Mouse (Mus musculus) gastrocnemius, adult 18-20 months (tissue): Measurements from ENCODE around the gene Pde9a. TPM values are rescaled to one million over a fixed set of nuclear protein-coding genes. Genes with fewer than 3 reads are reported as not detected.

Source experiments
- DNase-seq: peaks from one replicate; pipeline ENCODE4 v3.0.0; 2021; ENCODE audit warnings: low spot score
- total RNA-seq, 2 experiments: library from RNA; stranded (reverse); gene quantifications; 2 replicates each; pipeline ENCODE4 v1.2.3; 2021

Gene Pde9a
- total RNA-seq, 2 experiments from 2014 or later = 1.00 to 1.6 TPM

- DNase-seq = no peak
Measured at GRCm38 (mm10) chr17:31466854-31467253, 80.8 kb downstream of the Pde9a start.

- DNase-seq = no peak
Measured at GRCm38 (mm10) chr17:31468496-31468895, 82.5 kb downstream of the Pde9a start.

- no peak for DNase-seq
Measured at GRCm38 (mm10) chr17:31470766-31471418, 84.9 kb downstream of the Pde9a start.

- DNase-seq = no peak
Measured at GRCm38 (mm10) chr17:31474388-31474787, 88.4 kb downstream of the Pde9a start.

- DNase-seq = no peak
Measured at GRCm38 (mm10) chr17:31478606-31479005, 92.6 kb downstream of the Pde9a start.

GRCm38 (mm10) chr17:31479108-31479844 is 93.3 kb downstream of the Pde9a start:
- DNase-seq = no peak

GRCm38 (mm10) chr17:31486616-31487198 is 100.7 kb downstream of the Pde9a start:
- no peak for DNase-seq

- DNase-seq = no peak
Measured at GRCm38 (mm10) chr17:31487433-31488060, 101.5 kb downstream of the Pde9a start.

- DNase-seq = no peak
Measured at GRCm38 (mm10) chr17:31491355-31491754, 105.3 kb downstream of the Pde9a start.

GRCm38 (mm10) chr17:31492416-31492815 is 106.4 kb downstream of the Pde9a start:
- DNase-seq = peak; percentile 81

GRCm38 (mm10) chr17:31494989-31495388 is 109.0 kb downstream of the Pde9a start:
- no peak for DNase-seq

- no peak for DNase-seq
Measured at GRCm38 (mm10) chr17:31497726-31498125, 111.7 kb downstream of the Pde9a start.

GRCm38 (mm10) chr17:31499725-31500124 is 113.7 kb downstream of the Pde9a start:
- DNase-seq = no peak

GRCm38 (mm10) chr17:31500416-31500815 is 114.4 kb downstream of the Pde9a start:
- no peak for DNase-seq

GRCm38 (mm10) chr17:31500908-31501307 is 114.9 kb downstream of the Pde9a start:
- DNase-seq = no peak

GRCm38 (mm10) chr17:31502261-31502927 is 116.4 kb downstream of the Pde9a start:
- no peak for DNase-seq

GRCm38 (mm10) chr17:31503337-31503736 is 117.3 kb downstream of the Pde9a start:
- DNase-seq = no peak

GRCm38 (mm10) chr17:31503936-31504335 is 117.9 kb downstream of the Pde9a start:
- no peak for DNase-seq

- DNase-seq = peak; percentile 16
Measured at GRCm38 (mm10) chr17:31505013-31505412, 119.0 kb downstream of the Pde9a start.

- DNase-seq = no peak
Measured at GRCm38 (mm10) chr17:31506282-31506681, 120.3 kb downstream of the Pde9a start.

- no peak for DNase-seq
Measured at GRCm38 (mm10) chr17:31510944-31511343, 124.9 kb downstream of the Pde9a start.
